Mouse (Mus musculus) hindbrain, embryonic 14.5 days (tissue): ENCODE data around the gene Trp73. TPM values are rescaled to one million over a fixed set of nuclear protein-coding genes. Genes with fewer than 3 reads are reported as not detected.

Experiments
- ATAC-seq: fragments of 200-750 bp; cut with Nextera tagmentation; 2 replicates; pipeline ENCODE4 v1.8.0; 2017; ENCODE audit warnings: moderate number of reproducible peaks, mild to moderate bottlenecking, moderate TSS enrichment, moderate library complexity; ENCODE audit not compliant: low FRiP score
- DNase-seq: peaks from one replicate; pipeline ENCODE4 v3.0.0-alpha.2; 2015; ENCODE audit warnings: low spot score
- H3K27ac ChIP-seq: fragments of 300-500 bp; sonication (generic); 2 replicates; pipeline ENCODE4 v1.5.1; 2014; ENCODE audit warnings: mild to moderate bottlenecking, moderate library complexity
- H3K27me3 ChIP-seq: fragments of 300-500 bp; sonication (generic); 2 replicates; pipeline ENCODE4 v1.6.1; 2014; ENCODE audit warnings: mild to moderate bottlenecking, low read length, mixed read lengths; ENCODE audit not compliant: control insufficient read depth, insufficient read depth
- H3K36me3 ChIP-seq: fragments of 300-500 bp; sonication (generic); replicated peaks from 2 replicates; pipeline ENCODE4 v1.6.1; 2014; ENCODE audit not compliant: control insufficient read depth, insufficient read depth
- H3K4me1 ChIP-seq: fragments of 300-500 bp; sonication (generic); replicated peaks from 2 replicates; pipeline ENCODE4 v1.6.1; 2014; ENCODE audit warnings: antibody characterized with exemption, low read length, mixed read lengths; ENCODE audit not compliant: control insufficient read depth, insufficient read depth
- H3K4me2 ChIP-seq: fragments of 300-500 bp; sonication (generic); replicated peaks from 2 replicates; pipeline ENCODE4 v1.6.1; 2014; ENCODE audit warnings: mild to moderate bottlenecking, moderate library complexity
- H3K4me3 ChIP-seq: fragments of 300-500 bp; sonication (generic); replicated peaks from 2 replicates; pipeline ENCODE4 v1.5.1; 2014; ENCODE audit warnings: mild to moderate bottlenecking, low read length
- H3K9ac ChIP-seq: fragments of 300-500 bp; sonication (generic); 2 replicates; pipeline ENCODE4 v1.6.1; 2014
- H3K9me3 ChIP-seq: fragments of 300-500 bp; sonication (generic); 2 replicates; pipeline ENCODE4 v1.6.1; 2016; ENCODE audit warnings: low read length; ENCODE audit not compliant: control insufficient read depth
- WGBS: fragments of 180-500 bp; shearing (Covaris S2); extraction: QIAGEN DNeasy Blood & Tissue Kit; methylation state at CpG from one replicate; pipeline ENCODE4 v1.1.7; 2014; 5-methylcytosine and 5-hydroxymethylcytosine counted together
- polyA plus RNA-seq: library from polyadenylated mRNA; unstranded; fragments of >200 nt; fragmentation: Nextera tagmentation; extraction: Ambion mirVana; gene quantifications from 2 replicates; pipeline ENCODE4 v1.2.1, GENCODE M21; 2014

The Trp73 gene
- polyA plus RNA-seq, 1 experiment from 2014 or later, result 0.96 TPM

DNA sequence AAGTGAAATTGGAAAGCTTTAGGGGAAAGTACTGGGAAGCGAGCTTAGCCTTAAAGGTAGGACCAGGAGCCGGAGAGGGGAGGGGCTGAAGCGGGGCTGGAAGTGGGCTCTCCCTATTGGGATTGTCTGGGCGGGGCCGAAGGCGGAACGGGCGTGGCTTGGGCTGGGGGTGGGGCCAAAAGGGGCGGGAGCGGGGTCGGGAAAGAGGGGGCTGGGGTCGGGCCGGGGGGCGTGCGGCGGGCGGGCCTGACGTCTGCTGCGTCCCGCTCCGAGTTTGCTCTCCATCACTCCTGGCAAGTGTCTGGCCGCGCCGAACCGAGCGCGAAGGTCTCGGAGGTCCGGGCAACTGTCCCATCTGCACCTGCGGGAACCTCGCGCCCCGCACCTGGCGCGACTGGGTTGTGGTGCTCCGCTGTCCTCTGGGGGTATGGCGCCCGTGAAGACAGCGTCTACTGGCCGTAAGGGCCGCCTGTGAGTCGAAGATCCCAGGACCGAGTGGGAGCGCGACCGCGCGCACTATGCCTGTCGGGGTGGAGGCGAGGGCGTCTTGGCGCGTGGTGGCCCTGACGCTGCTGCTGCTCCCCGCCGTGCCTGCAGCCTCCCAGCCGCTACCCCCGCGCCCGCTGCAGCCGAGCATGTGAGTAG lies 30.6 kb upstream of the Trp73 start, which contains the start of gene Megf6:
Megf6 (plus strand) TSS at position 225 of the 645 bp plus-strand sequence.
- peak within 1 kb of the TSS; percentile 32 for H3K9ac ChIP-seq
- DNase-seq (peak; percentile 48), ATAC-seq (peak; percentile 45; the same call in 1 of the 2 replicates)
- H3K4me1 ChIP-seq, result peaks cover 19% of the 10 kb centered on the region
- peak within 1 kb of the TSS; percentile 41 for H3K4me3 ChIP-seq
- H3K4me2 ChIP-seq, result peak within 1 kb of the TSS; percentile 96
- H3K9me3 ChIP-seq, result no peaks in the 10 kb centered on the region
- peaks cover 48% of the 10 kb centered on the region for H3K27me3 ChIP-seq
- no peaks in the 10 kb centered on the region for H3K36me3 ChIP-seq
- under 1% methylated on average over 59 of the region's 61 CpGs for WGBS
- H3K27ac ChIP-seq, result no peak within 1 kb of the TSS

- H3K9me3 ChIP-seq, result no peaks in the 10 kb centered on the region
- no peaks in the 10 kb centered on the region for H3K36me3 ChIP-seq
- no peak overlapping the region for H3K9ac ChIP-seq
- peaks cover 19% of the 10 kb centered on the region for H3K4me1 ChIP-seq
- ATAC-seq, result peak; percentile 29; the same call in 1 of the 2 replicates
- peak overlapping the region; percentile 41 for H3K4me3 ChIP-seq
- peak overlapping the region; percentile 96 for H3K4me2 ChIP-seq
- under 1% methylated on average over 15 of the region's 15 CpGs for WGBS
- no peak for DNase-seq
- H3K27me3 ChIP-seq, result peaks cover 48% of the 10 kb centered on the region
- no peak overlapping the region for H3K27ac ChIP-seq
Measured at GRCm38 (mm10) chr4:154170021-154170420, 30.0 kb upstream of the Trp73 start.

- H3K9ac ChIP-seq, result no peak overlapping the region
- no peak for DNase-seq
- no peaks in the 10 kb centered on the region for H3K36me3 ChIP-seq
- WGBS, result 24% methylated on average over 5 of the region's 5 CpGs
- peaks cover 37% of the 10 kb centered on the region for H3K27me3 ChIP-seq
- no peak overlapping the region for H3K27ac ChIP-seq
- peaks cover 13% of the 10 kb centered on the region for H3K4me1 ChIP-seq
- H3K9me3 ChIP-seq, result no peaks in the 10 kb centered on the region
- H3K4me2 ChIP-seq, result no peak overlapping the region
- no peak overlapping the region for H3K4me3 ChIP-seq
- no peak for ATAC-seq
Measured at GRCm38 (mm10) chr4:154167053-154167452, 27.0 kb upstream of the Trp73 start.

DNA sequence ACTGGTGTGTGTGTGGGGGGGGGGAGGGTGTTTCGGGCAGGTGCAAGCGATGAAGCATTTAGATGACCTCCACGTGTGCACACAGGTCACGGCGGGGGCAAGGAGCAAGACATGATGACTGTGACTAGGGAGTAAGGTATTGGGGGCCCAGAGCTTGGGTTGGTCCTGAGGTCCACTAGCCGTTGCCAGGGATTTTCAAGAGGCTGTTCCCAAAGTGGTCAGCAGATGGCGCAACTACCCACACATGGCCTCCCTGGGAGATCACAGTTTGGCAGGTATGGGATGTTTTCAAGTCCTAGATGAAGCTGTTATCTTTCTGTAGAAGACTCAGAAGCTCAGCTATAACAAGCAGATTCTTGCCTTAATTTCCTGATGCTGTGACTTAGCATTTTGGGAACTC lies 23.3 kb upstream of the Trp73 start:
- 14% methylated on average over 7 of the region's 7 CpGs for WGBS

GRCm38 (mm10) chr4:154160538-154161390 lies 20.8 kb upstream of the Trp73 start, which contains the start of gene Tprgl:
Tprgl (minus strand) TSS chr4:154160666.
- ATAC-seq (peak; percentile 97), DNase-seq (peak; percentile 94)
- H3K4me3 ChIP-seq, result peak within 1 kb of the TSS; percentile 94
- WGBS, result 1% methylated on average over 53 of the region's 75 CpGs
- H3K4me1 ChIP-seq, result peaks cover 14% of the 10 kb centered on the region
- H3K9ac ChIP-seq, result peak within 1 kb of the TSS; percentile 82
- H3K9me3 ChIP-seq, result no peaks in the 10 kb centered on the region
- peaks cover 30% of the 10 kb centered on the region for H3K36me3 ChIP-seq
- H3K4me2 ChIP-seq, result peak within 1 kb of the TSS; percentile 75
- peak within 1 kb of the TSS; percentile 62 for H3K27ac ChIP-seq
- H3K27me3 ChIP-seq, result no peaks in the 10 kb centered on the region

More for the DNA sequence above, 23.3 kb upstream of the Trp73 start:
- H3K36me3 ChIP-seq, result peaks cover 5% of the 10 kb centered on the region
- DNase-seq (peak; percentile 92), ATAC-seq (no peak)
- no peak overlapping the region for H3K4me2 ChIP-seq
- H3K9me3 ChIP-seq, result no peaks in the 10 kb centered on the region
- H3K27me3 ChIP-seq, result no peaks in the 10 kb centered on the region; the same call in 1 of the 2 replicates
- no peak overlapping the region for H3K4me3 ChIP-seq
- no peak overlapping the region for H3K9ac ChIP-seq
- H3K4me1 ChIP-seq, result peaks cover 14% of the 10 kb centered on the region
- no peak overlapping the region for H3K27ac ChIP-seq

DNA sequence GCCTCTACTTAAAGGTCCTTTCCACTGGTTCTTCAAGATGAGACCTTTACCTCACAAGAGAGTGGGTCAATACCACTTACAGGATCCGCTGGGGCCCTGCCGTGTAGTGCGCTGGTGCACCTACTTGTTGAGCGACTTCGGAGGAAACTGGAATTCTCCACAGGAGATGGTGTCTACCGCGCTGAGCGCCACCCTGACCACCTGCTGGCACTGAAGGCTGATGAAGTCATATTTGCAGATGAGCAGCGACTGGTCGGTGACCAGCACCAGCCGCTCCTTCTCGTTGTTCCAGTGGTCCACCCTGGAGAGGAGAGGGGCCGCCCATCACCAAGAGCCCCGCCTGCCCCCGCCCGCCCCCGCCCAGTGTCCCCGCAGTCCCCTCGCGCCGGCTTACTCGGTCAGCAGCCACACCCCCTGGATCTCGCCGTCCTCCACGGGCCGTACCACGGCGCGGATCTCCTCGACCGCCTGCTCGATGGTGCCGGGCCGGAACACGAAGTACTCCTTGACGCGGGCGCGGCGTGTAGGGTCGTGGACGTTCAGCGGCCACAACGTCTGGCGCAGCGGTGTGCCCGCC lies 20.0 kb upstream of the Trp73 start:
- Histone ChIP-seq H3K9me3 (no peaks in the 10 kb centered on the region), H3K4me3 (peak overlapping the region; percentile 94), H3K4me2 (peak overlapping the region; percentile 66), H3K27me3 (no peaks in the 10 kb centered on the region), H3K9ac (peak overlapping the region; percentile 82), H3K27ac (peak overlapping the region; percentile 62), H3K36me3 (peaks cover 30% of the 10 kb centered on the region), H3K4me1 (peaks cover 14% of the 10 kb centered on the region)
- no peak for DNase-seq
- peak; percentile 59 for ATAC-seq
- 2% methylated on average over 40 of the region's 47 CpGs for WGBS

GRCm38 (mm10) chr4:154159002-154159401 lies 19.0 kb upstream of the Trp73 start:
- Histone ChIP-seq H3K36me3 (peaks cover 40% of the 10 kb centered on the region), H3K4me2 (peak overlapping the region; percentile 66), H3K27me3 (no peaks in the 10 kb centered on the region), H3K4me1 (peaks cover 14% of the 10 kb centered on the region), H3K27ac (no peak overlapping the region), H3K9ac (no peak overlapping the region), H3K9me3 (no peaks in the 10 kb centered on the region), H3K4me3 (peak overlapping the region; percentile 94; the same call in 1 of the 2 replicates)
- DNase-seq (peak; percentile 88), ATAC-seq (peak; percentile 9; the same call in 1 of the 2 replicates)
- WGBS, result 22% methylated on average over 6 of the region's 6 CpGs

DNA sequence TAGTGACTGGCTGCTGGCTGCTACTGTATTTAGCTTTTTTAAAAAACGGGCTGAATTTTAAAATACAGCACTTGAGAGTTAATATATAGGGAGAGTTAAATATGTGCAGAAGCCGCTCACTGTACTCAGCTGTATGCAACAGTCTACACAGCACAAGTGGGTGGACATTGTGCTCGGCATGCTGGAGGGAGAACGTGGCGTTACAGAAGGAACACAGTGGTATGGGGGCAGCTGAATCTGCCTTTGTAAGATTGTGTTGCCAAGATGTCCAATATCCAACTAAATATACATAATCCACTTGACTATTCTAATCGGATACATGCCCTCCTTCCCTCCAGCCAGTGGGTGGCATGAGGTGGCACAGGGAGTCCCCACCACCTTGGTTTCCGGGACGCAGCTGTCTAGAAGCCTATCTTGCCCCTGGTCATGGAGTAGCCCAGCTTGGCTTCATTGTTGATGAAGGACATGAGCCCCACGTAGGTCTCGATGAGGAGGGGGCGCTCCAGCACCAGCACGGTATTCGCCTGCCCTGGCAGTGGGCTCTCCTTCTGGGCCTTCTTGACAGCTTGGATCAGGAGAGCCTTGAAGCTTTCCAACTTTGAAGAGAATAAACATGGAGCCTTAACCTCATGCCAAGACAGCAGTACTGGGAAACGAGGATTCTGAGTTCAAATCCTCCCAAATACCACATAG lies 18.1 kb upstream of the Trp73 start:
- Histone ChIP-seq H3K9ac (no peak overlapping the region), H3K9me3 (no peaks in the 10 kb centered on the region), H3K4me2 (no peak overlapping the region), H3K27me3 (no peaks in the 10 kb centered on the region), H3K36me3 (peaks cover 46% of the 10 kb centered on the region), H3K27ac (no peak overlapping the region), H3K4me3 (no peak overlapping the region), H3K4me1 (peaks cover 14% of the 10 kb centered on the region)
- ATAC-seq (no peak), DNase-seq (no peak)
- WGBS, result 95% methylated on average over 14 of the region's 14 CpGs
